Mouse (Mus musculus) embryonic facial prominence, embryonic 10.5 days (tissue): ENCODE data around the gene Traf5. TPM values are rescaled to one million over a fixed set of nuclear protein-coding genes. Genes with fewer than 3 reads are reported as not detected.

ENCODE experiments used
- DNase-seq: peaks from one replicate; pipeline ENCODE4 v3.0.0-alpha.2; 2017; ENCODE audit warnings: low spot score
- H3K27ac ChIP-seq: fragments of 300-500 bp; sonication (generic); replicated peaks from 2 replicates; pipeline ENCODE4 v1.5.1; 2016; ENCODE audit warnings: mild to moderate bottlenecking
- H3K27me3 ChIP-seq: fragments of 300-500 bp; sonication (generic); replicated peaks from 2 replicates; pipeline ENCODE4 v1.6.1; 2016; ENCODE audit warnings: low read depth, mild to moderate bottlenecking; ENCODE audit not compliant: poor library complexity, severe bottlenecking
- H3K36me3 ChIP-seq: fragments of 300-500 bp; sonication (generic); replicated peaks from 2 replicates; pipeline ENCODE4 v1.6.1; 2016; ENCODE audit warnings: mild to moderate bottlenecking, moderate library complexity
- H3K4me1 ChIP-seq: fragments of 300-500 bp; sonication (generic); 2 replicates; pipeline ENCODE4 v1.6.1; 2016
- H3K4me3 ChIP-seq: fragments of 300-500 bp; sonication (generic); 2 replicates; pipeline ENCODE4 v1.5.1; 2016; ENCODE audit warnings: mild to moderate bottlenecking, moderate library complexity
- H3K9me3 ChIP-seq: fragments of 300-500 bp; sonication (generic); 2 replicates; pipeline ENCODE4 v1.6.1; 2016; ENCODE audit warnings: mild to moderate bottlenecking
- WGBS: fragments of 180-500 bp; shearing (Covaris S2); methylation state at CpG from one replicate; pipeline ENCODE4 v1.1.7; 2016; 5-methylcytosine and 5-hydroxymethylcytosine counted together
- polyA plus RNA-seq: library from polyadenylated mRNA; unstranded; fragments of >200 nt; fragmentation: Nextera tagmentation; extraction: Ambion mirVana; gene quantifications from 2 replicates; pipeline ENCODE4 v1.2.1, GENCODE M21; 2016

The Traf5 gene
- polyA plus RNA-seq, 1 experiment from 2014 or later, result 4.5 TPM

- Histone ChIP-seq H3K27ac (no peak overlapping the region), H3K4me1 (peaks cover 28% of the 10 kb centered on the region), H3K4me3 (no peak overlapping the region), H3K9me3 (no peaks in the 10 kb centered on the region), H3K27me3 (no peaks in the 10 kb centered on the region), H3K36me3 (no peaks in the 10 kb centered on the region)
- 93% methylated on average over 1 of the region's 1 CpGs for WGBS
- no peak for DNase-seq
Observed at GRCm38 (mm10) chr1:192072426-192072825, 19.9 kb downstream of the Traf5 start.

- Histone ChIP-seq H3K27ac (0 out of 2 replicates have a peak overlapping the region, but pooled peaks have one; percentile 22), H3K4me3 (0 out of 2 replicates have a peak overlapping the region, but pooled peaks have one; percentile 27), H3K9me3 (no peaks in the 10 kb centered on the region), H3K4me1 (peaks cover 28% of the 10 kb centered on the region), H3K36me3 (no peaks in the 10 kb centered on the region), H3K27me3 (no peaks in the 10 kb centered on the region)
- DNase-seq, result no peak
- 72% methylated on average over 3 of the region's 3 CpGs for WGBS
Observed at GRCm38 (mm10) chr1:192070618-192071051, 21.7 kb downstream of the Traf5 start.

GRCm38 (mm10) chr1:192069971-192070591 is 22.3 kb downstream of the Traf5 start:
- Histone ChIP-seq H3K4me1 (peaks cover 28% of the 10 kb centered on the region), H3K4me3 (peak overlapping the region; percentile 27; the same call in 1 of the 2 replicates), H3K36me3 (peaks cover 4% of the 10 kb centered on the region; the same call in 1 of the 2 replicates), H3K9me3 (no peaks in the 10 kb centered on the region), H3K27ac (peak overlapping the region; percentile 22; the same call in 1 of the 2 replicates), H3K27me3 (no peaks in the 10 kb centered on the region)
- DNase-seq, result peak; percentile 51
- WGBS, result 56% methylated on average over 13 of the region's 13 CpGs

GRCm38 (mm10) chr1:192068188-192068587 is 24.2 kb downstream of the Traf5 start:
- no peak for DNase-seq
- Histone ChIP-seq H3K27ac (no peak overlapping the region), H3K36me3 (peaks cover 4% of the 10 kb centered on the region; the same call in 1 of the 2 replicates), H3K27me3 (no peaks in the 10 kb centered on the region), H3K4me3 (no peak overlapping the region), H3K4me1 (peaks cover 19% of the 10 kb centered on the region), H3K9me3 (no peaks in the 10 kb centered on the region)
- WGBS, result 76% methylated on average over 2 of the region's 2 CpGs

GRCm38 (mm10) chr1:192066956-192067355 is 25.4 kb downstream of the Traf5 start:
- peaks cover 4% of the 10 kb centered on the region; the same call in 1 of the 2 replicates for H3K36me3 ChIP-seq
- peaks cover 16% of the 10 kb centered on the region for H3K4me1 ChIP-seq
- no peaks in the 10 kb centered on the region for H3K9me3 ChIP-seq
- no peaks in the 10 kb centered on the region for H3K27me3 ChIP-seq
- DNase-seq, result no peak
- WGBS, result 90% methylated on average over 3 of the region's 3 CpGs
- no peak overlapping the region for H3K4me3 ChIP-seq
- H3K27ac ChIP-seq, result no peak overlapping the region

GRCm38 (mm10) chr1:192063209-192063946 is 29.0 kb downstream of the Traf5 start:
- 90% methylated on average over 8 of the region's 8 CpGs for WGBS
- DNase-seq, result no peak

GRCm38 (mm10) chr1:192062682-192063081 is 29.7 kb downstream of the Traf5 start:
- H3K9me3 ChIP-seq, result no peaks in the 10 kb centered on the region
- WGBS, result 90% methylated on average over 14 of the region's 14 CpGs

More at GRCm38 (mm10) chr1:192063209-192063946, 29.0 kb downstream of the Traf5 start:
- H3K9me3 ChIP-seq, result no peaks in the 10 kb centered on the region
- H3K27me3 ChIP-seq, result no peaks in the 10 kb centered on the region
- H3K4me1 ChIP-seq, result peaks cover 4% of the 10 kb centered on the region; the same call in 1 of the 2 replicates
- H3K36me3 ChIP-seq, result peaks cover 4% of the 10 kb centered on the region; the same call in 1 of the 2 replicates
- H3K27ac ChIP-seq, result no peak overlapping the region
- no peak overlapping the region for H3K4me3 ChIP-seq

GRCm38 (mm10) chr1:192061666-192062306 is 30.6 kb downstream of the Traf5 start:
- Histone ChIP-seq H3K4me3 (no peak overlapping the region), H3K36me3 (peaks cover 4% of the 10 kb centered on the region; the same call in 1 of the 2 replicates), H3K9me3 (no peaks in the 10 kb centered on the region), H3K4me1 (peaks cover 4% of the 10 kb centered on the region; the same call in 1 of the 2 replicates), H3K27ac (no peak overlapping the region), H3K27me3 (no peaks in the 10 kb centered on the region)
- DNase-seq, result no peak
- 62% methylated on average over 4 of the region's 4 CpGs for WGBS

More at GRCm38 (mm10) chr1:192062682-192063081, 29.7 kb downstream of the Traf5 start:
- DNase-seq, result no peak
- H3K27me3 ChIP-seq, result no peaks in the 10 kb centered on the region
- H3K4me3 ChIP-seq, result no peak overlapping the region
- H3K27ac ChIP-seq, result no peak overlapping the region
- peaks cover 4% of the 10 kb centered on the region; the same call in 1 of the 2 replicates for H3K36me3 ChIP-seq
- peaks cover 4% of the 10 kb centered on the region; the same call in 1 of the 2 replicates for H3K4me1 ChIP-seq

- DNase-seq, result no peak
- H3K4me1 ChIP-seq, result peaks cover 7% of the 10 kb centered on the region; the same call in 1 of the 2 replicates
- H3K27ac ChIP-seq, result no peak overlapping the region
- H3K4me3 ChIP-seq, result no peak overlapping the region
- no peaks in the 10 kb centered on the region; the same call in 1 of the 2 replicates for H3K36me3 ChIP-seq
- WGBS, result 84% methylated on average over 10 of the region's 10 CpGs
- H3K9me3 ChIP-seq, result no peaks in the 10 kb centered on the region
- no peaks in the 10 kb centered on the region for H3K27me3 ChIP-seq
Observed at GRCm38 (mm10) chr1:192058911-192059310, 33.4 kb downstream of the Traf5 start.

- WGBS, result 76% methylated on average over 3 of the region's 3 CpGs
- H3K4me1 ChIP-seq, result 0 out of 2 replicates have a peak, but pooled peaks cover 2% of the 10 kb centered on the region
- H3K27me3 ChIP-seq, result no peaks in the 10 kb centered on the region
- no peaks in the 10 kb centered on the region for H3K36me3 ChIP-seq
- no peak overlapping the region for H3K4me3 ChIP-seq
- no peaks in the 10 kb centered on the region for H3K9me3 ChIP-seq
- no peak overlapping the region for H3K27ac ChIP-seq
- DNase-seq, result no peak
Observed at GRCm38 (mm10) chr1:192053726-192054125, 38.6 kb downstream of the Traf5 start.

GRCm38 (mm10) chr1:192052986-192053385 is 39.4 kb downstream of the Traf5 start:
- WGBS, result 87% methylated on average over 5 of the region's 5 CpGs

GRCm38 (mm10) chr1:192052461-192052860 is 39.9 kb downstream of the Traf5 start:
- H3K4me1 ChIP-seq, result 0 out of 2 replicates have a peak, but pooled peaks cover 2% of the 10 kb centered on the region
- H3K27ac ChIP-seq, result no peak overlapping the region
- H3K36me3 ChIP-seq, result no peaks in the 10 kb centered on the region
- 87% methylated on average over 8 of the region's 8 CpGs for WGBS
- no peak for DNase-seq
- no peaks in the 10 kb centered on the region for H3K9me3 ChIP-seq
- no peaks in the 10 kb centered on the region for H3K27me3 ChIP-seq
- H3K4me3 ChIP-seq, result no peak overlapping the region

More at GRCm38 (mm10) chr1:192052986-192053385, 39.4 kb downstream of the Traf5 start:
- Histone ChIP-seq H3K4me3 (no peak overlapping the region), H3K36me3 (no peaks in the 10 kb centered on the region), H3K9me3 (no peaks in the 10 kb centered on the region), H3K4me1 (0 out of 2 replicates have a peak, but pooled peaks cover 2% of the 10 kb centered on the region), H3K27me3 (no peaks in the 10 kb centered on the region), H3K27ac (no peak overlapping the region)
- no peak for DNase-seq
